Mouse (Mus musculus): ENCODE data around the gene Vangl2. TPM values are rescaled to one million over a fixed set of nuclear protein-coding genes. Genes with fewer than 3 reads are reported as not detected.

The Vangl2 gene
- polyA plus RNA-seq, 1 experiment from 2014 or later: 39.9 TPM

DNA sequence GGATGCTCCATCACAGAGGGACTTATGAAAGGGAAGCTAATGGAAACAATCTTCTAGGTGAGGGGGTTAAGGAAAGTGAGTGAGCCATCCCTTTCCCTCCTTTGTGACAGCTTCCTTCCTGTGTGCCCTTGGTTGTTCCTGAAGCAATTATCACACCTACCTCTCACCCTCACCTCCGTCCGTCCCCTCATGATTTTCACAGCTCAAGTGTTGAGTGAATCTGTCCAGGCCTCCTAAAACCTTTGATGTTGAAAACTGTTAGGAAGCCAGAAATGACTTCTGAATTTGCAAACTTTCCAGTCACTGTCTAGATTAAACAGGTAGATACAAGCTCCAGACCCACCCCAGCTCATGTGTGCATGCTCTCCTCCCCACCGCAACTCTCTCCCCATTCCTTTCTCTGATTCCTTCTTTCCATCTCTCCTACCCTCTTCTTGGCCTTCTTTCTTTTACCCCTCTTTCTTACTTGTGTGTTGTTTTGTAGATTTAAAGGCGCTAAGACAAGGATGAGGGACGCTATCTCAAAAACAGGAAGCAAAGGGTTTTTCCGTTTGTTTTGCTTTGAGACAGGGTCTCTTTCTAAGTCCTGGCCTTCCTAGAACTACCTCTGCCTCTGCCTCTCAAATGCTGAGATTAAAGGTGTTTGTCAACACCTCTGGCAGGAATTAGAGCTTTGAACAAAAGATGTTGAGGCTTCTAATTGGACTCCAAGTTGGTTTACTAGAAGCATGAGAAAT lies 62.0 kb downstream of the Vangl2 start:
- WGBS: 88% methylated on average over 6 of the region's 6 CpGs
- no peaks in the 10 kb centered on the region for H3K36me3 ChIP-seq (ENCODE audit: control insufficient read depth, insufficient read depth, low read length)
- H3K27me3 ChIP-seq (replicated peaks; ENCODE audit: control insufficient read depth, insufficient read depth, low read length): no peaks in the 10 kb centered on the region
- no peak overlapping the region for H3K27ac ChIP-seq (ENCODE audit: low read depth, low read length)
- H3K4me3 ChIP-seq (ENCODE audit: low read length): no peak overlapping the region
- H3K9me3 ChIP-seq (ENCODE audit: control insufficient read depth, low read length): no peaks in the 10 kb centered on the region
- H3K9ac ChIP-seq (ENCODE audit: low read depth, low read length): no peak overlapping the region
- H3K4me2 ChIP-seq (ENCODE audit: low read length): no peak overlapping the region
- H3K4me1 ChIP-seq (ENCODE audit: control insufficient read depth, insufficient read depth, low read depth, low read length): 0 out of 2 replicates have a peak, but pooled peaks cover 2% of the 10 kb centered on the region
- no peak for ATAC-seq

GRCm38 (mm10) chr1:171963613-171964012 lies 64.6 kb downstream of the Vangl2 start:
- Histone ChIP-seq H3K9ac (ENCODE audit: low read depth, low read length) (no peak overlapping the region), H3K4me2 (ENCODE audit: low read length) (no peak overlapping the region), H3K4me1 (ENCODE audit: control insufficient read depth, insufficient read depth, low read depth, low read length) (no peaks in the 10 kb centered on the region), H3K36me3 (ENCODE audit: control insufficient read depth, insufficient read depth, low read length) (no peaks in the 10 kb centered on the region), H3K27me3 (replicated peaks; ENCODE audit: control insufficient read depth, insufficient read depth, low read length) (no peaks in the 10 kb centered on the region), H3K4me3 (ENCODE audit: low read length) (no peak overlapping the region), H3K27ac (ENCODE audit: low read depth, low read length) (no peak overlapping the region), H3K9me3 (ENCODE audit: control insufficient read depth, low read length) (no peaks in the 10 kb centered on the region)
- WGBS: 84% methylated on average over 6 of the region's 6 CpGs
- ATAC-seq: no peak

DNA sequence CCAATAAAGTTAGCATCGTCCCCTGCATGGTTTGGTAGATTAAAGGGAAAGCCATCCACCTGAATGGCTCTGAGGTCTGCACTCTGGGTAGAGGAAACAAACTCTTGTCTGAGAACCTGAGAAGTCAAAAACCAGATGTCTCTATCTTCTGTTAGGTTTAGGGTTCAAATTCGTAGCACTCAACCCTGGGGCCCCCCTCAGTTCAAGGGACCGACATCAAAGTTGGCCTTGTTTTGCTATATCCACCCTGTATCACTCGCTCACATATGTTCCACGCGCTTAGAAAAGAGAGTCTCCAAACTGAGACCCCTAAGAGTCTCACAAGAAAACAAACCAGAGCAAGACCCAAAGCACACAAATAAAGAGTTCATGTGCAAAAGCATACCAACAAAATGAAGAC lies 66.5 kb downstream of the Vangl2 start:
- Histone ChIP-seq H3K4me1 (ENCODE audit: control insufficient read depth, insufficient read depth, low read depth, low read length) (no peaks in the 10 kb centered on the region), H3K27ac (ENCODE audit: low read depth, low read length) (no peak overlapping the region), H3K9ac (ENCODE audit: low read depth, low read length) (no peak overlapping the region), H3K27me3 (replicated peaks; ENCODE audit: control insufficient read depth, insufficient read depth, low read length) (no peaks in the 10 kb centered on the region), H3K4me3 (ENCODE audit: low read length) (no peak overlapping the region), H3K4me2 (ENCODE audit: low read length) (no peak overlapping the region), H3K9me3 (ENCODE audit: control insufficient read depth, low read length) (no peaks in the 10 kb centered on the region), H3K36me3 (ENCODE audit: control insufficient read depth, insufficient read depth, low read length) (no peaks in the 10 kb centered on the region)
- no peak for ATAC-seq
- WGBS: 89% methylated on average over 6 of the region's 6 CpGs

GRCm38 (mm10) chr1:171960726-171961125 lies 67.5 kb downstream of the Vangl2 start:
- Histone ChIP-seq H3K27me3 (replicated peaks; ENCODE audit: control insufficient read depth, insufficient read depth, low read length) (no peaks in the 10 kb centered on the region), H3K4me3 (ENCODE audit: low read length) (no peak overlapping the region), H3K9ac (ENCODE audit: low read depth, low read length) (no peak overlapping the region), H3K27ac (ENCODE audit: low read depth, low read length) (no peak overlapping the region), H3K36me3 (ENCODE audit: control insufficient read depth, insufficient read depth, low read length) (no peaks in the 10 kb centered on the region), H3K4me2 (ENCODE audit: low read length) (no peak overlapping the region), H3K4me1 (ENCODE audit: control insufficient read depth, insufficient read depth, low read depth, low read length) (no peaks in the 10 kb centered on the region), H3K9me3 (ENCODE audit: control insufficient read depth, low read length) (no peaks in the 10 kb centered on the region)
- no peak for ATAC-seq
- WGBS: 86% methylated on average over 5 of the region's 5 CpGs

GRCm38 (mm10) chr1:171957411-171957810 lies 70.8 kb downstream of the Vangl2 start:
- 94% methylated on average over 2 of the region's 2 CpGs for WGBS

GRCm38 (mm10) chr1:171955071-171955470 lies 73.2 kb downstream of the Vangl2 start:
- 77% methylated on average over 6 of the region's 6 CpGs for WGBS
- no peaks in the 10 kb centered on the region for H3K9me3 ChIP-seq (ENCODE audit: control insufficient read depth, low read length)

More at GRCm38 (mm10) chr1:171957411-171957810, 70.8 kb downstream of the Vangl2 start:
- H3K9ac ChIP-seq (ENCODE audit: low read depth, low read length): no peak overlapping the region
- ATAC-seq: no peak
- no peak overlapping the region for H3K27ac ChIP-seq (ENCODE audit: low read depth, low read length)
- H3K4me1 ChIP-seq (ENCODE audit: control insufficient read depth, insufficient read depth, low read depth, low read length): no peaks in the 10 kb centered on the region
- H3K4me2 ChIP-seq (ENCODE audit: low read length): no peak overlapping the region
- H3K4me3 ChIP-seq (ENCODE audit: low read length): no peak overlapping the region
- H3K9me3 ChIP-seq (ENCODE audit: control insufficient read depth, low read length): no peaks in the 10 kb centered on the region
- no peaks in the 10 kb centered on the region for H3K27me3 ChIP-seq (replicated peaks; ENCODE audit: control insufficient read depth, insufficient read depth, low read length)
- no peaks in the 10 kb centered on the region for H3K36me3 ChIP-seq (ENCODE audit: control insufficient read depth, insufficient read depth, low read length)

More at GRCm38 (mm10) chr1:171955071-171955470, 73.2 kb downstream of the Vangl2 start:
- ATAC-seq: no peak
- H3K4me2 ChIP-seq (ENCODE audit: low read length): no peak overlapping the region
- no peak overlapping the region for H3K27ac ChIP-seq (ENCODE audit: low read depth, low read length)
- H3K4me3 ChIP-seq (ENCODE audit: low read length): no peak overlapping the region
- no peaks in the 10 kb centered on the region for H3K4me1 ChIP-seq (ENCODE audit: control insufficient read depth, insufficient read depth, low read depth, low read length)
- H3K36me3 ChIP-seq (ENCODE audit: control insufficient read depth, insufficient read depth, low read length): no peaks in the 10 kb centered on the region
- H3K27me3 ChIP-seq (replicated peaks; ENCODE audit: control insufficient read depth, insufficient read depth, low read length): no peaks in the 10 kb centered on the region
- no peak overlapping the region for H3K9ac ChIP-seq (ENCODE audit: low read depth, low read length)

Other genes starting within 250 kb of the Vangl2 start
- gene Cd84, start 188.7 kb downstream of the Vangl2 start, polyA plus RNA-seq (2015; fragmentation: Nextera tagmentation; extraction: Ambion mirVana): 1.1 and 1.3 TPM in 2 replicates
- gene Gm10521, start 132.8 kb downstream of the Vangl2 start, polyA plus RNA-seq (2015; fragmentation: Nextera tagmentation; extraction: Ambion mirVana): not detected in 2 replicates
- 0.35 TPM in 1 of 2 replicates, not detected in the other for gene Slamf6, start 110.9 kb downstream of the Vangl2 start, polyA plus RNA-seq (2015; fragmentation: Nextera tagmentation; extraction: Ambion mirVana)
- gene Nhlh1, start 29.1 kb upstream of the Vangl2 start, polyA plus RNA-seq (2015; fragmentation: Nextera tagmentation; extraction: Ambion mirVana): 2.6 and 3.2 TPM in 2 replicates
- gene Copa, start 54.1 kb upstream of the Vangl2 start, polyA plus RNA-seq (2015; fragmentation: Nextera tagmentation; extraction: Ambion mirVana): 181 and 214 TPM in 2 replicates
- 110 and 121 TPM in 2 replicates for gene Ncstn, start 54.4 kb upstream of the Vangl2 start, polyA plus RNA-seq (2015; fragmentation: Nextera tagmentation; extraction: Ambion mirVana)
- gene Pex19, start 98.3 kb upstream of the Vangl2 start, polyA plus RNA-seq (2015; fragmentation: Nextera tagmentation; extraction: Ambion mirVana): 169 and 173 TPM in 2 replicates
- 86.6 and 91.6 TPM in 2 replicates for gene Dcaf8, start 119.6 kb upstream of the Vangl2 start, polyA plus RNA-seq (2015; fragmentation: Nextera tagmentation; extraction: Ambion mirVana)
- gene Pea15a, start 178.4 kb upstream of the Vangl2 start, polyA plus RNA-seq (2015; fragmentation: Nextera tagmentation; extraction: Ambion mirVana): 538 and 563 TPM in 2 replicates
- gene Casq1, start 191.4 kb upstream of the Vangl2 start, polyA plus RNA-seq (2015; fragmentation: Nextera tagmentation; extraction: Ambion mirVana): 1.5 and 5.5 TPM in 2 replicates
- 0.06 TPM in 1 of 2 replicates, not detected in the other for gene Atp1a4, start 230.0 kb upstream of the Vangl2 start, polyA plus RNA-seq (2015; fragmentation: Nextera tagmentation; extraction: Ambion mirVana)
- gene Igsf8, start 233.2 kb upstream of the Vangl2 start, polyA plus RNA-seq (2015; fragmentation: Nextera tagmentation; extraction: Ambion mirVana): 84.7 and 88.3 TPM in 2 replicates